Mouse (Mus musculus) kidney, adult 9 months (tissue): Measurements from ENCODE around the gene Tbxas1.

Source experiments
- DNase-seq: peaks from one replicate; pipeline ENCODE4 v3.0.0; 2022

Gene Tbxas1

GRCm38 (mm10) chr6:38923870-38924817 is 48.9 kb downstream of the Tbxas1 start:
- DNase-seq: no peak

GRCm38 (mm10) chr6:38925719-38926118 is 50.5 kb downstream of the Tbxas1 start:
- no peak for DNase-seq

- no peak for DNase-seq
Observed at GRCm38 (mm10) chr6:38926135-38926962, 51.1 kb downstream of the Tbxas1 start.

GRCm38 (mm10) chr6:38926963-38927361 is 51.8 kb downstream of the Tbxas1 start:
- DNase-seq: no peak

GRCm38 (mm10) chr6:38928489-38928888 is 53.3 kb downstream of the Tbxas1 start:
- DNase-seq: peak; percentile 40

GRCm38 (mm10) chr6:38936009-38936408 is 60.8 kb downstream of the Tbxas1 start:
- DNase-seq: no peak

- DNase-seq: no peak
Observed at GRCm38 (mm10) chr6:38938421-38938820, 63.2 kb downstream of the Tbxas1 start.

GRCm38 (mm10) chr6:38939096-38939495 is 63.9 kb downstream of the Tbxas1 start:
- no peak for DNase-seq

GRCm38 (mm10) chr6:38941016-38941415 is 65.8 kb downstream of the Tbxas1 start:
- peak; percentile 57 for DNase-seq

GRCm38 (mm10) chr6:38942771-38943170 is 67.6 kb downstream of the Tbxas1 start:
- DNase-seq: no peak

GRCm38 (mm10) chr6:38944392-38944791 is 69.2 kb downstream of the Tbxas1 start:
- DNase-seq: no peak

GRCm38 (mm10) chr6:38944826-38945225 is 69.6 kb downstream of the Tbxas1 start:
- peak; percentile 61 for DNase-seq

- DNase-seq: no peak
Observed at GRCm38 (mm10) chr6:38945681-38946080, 70.5 kb downstream of the Tbxas1 start.

GRCm38 (mm10) chr6:38947282-38947681 is 72.1 kb downstream of the Tbxas1 start:
- peak; percentile 46 for DNase-seq

GRCm38 (mm10) chr6:38949683-38950161 is 74.5 kb downstream of the Tbxas1 start:
- peak; percentile 58 for DNase-seq

- DNase-seq: no peak
Observed at GRCm38 (mm10) chr6:38950341-38950740, 75.1 kb downstream of the Tbxas1 start.

- no peak for DNase-seq
Observed at GRCm38 (mm10) chr6:38950838-38951237, 75.6 kb downstream of the Tbxas1 start.

- no peak for DNase-seq
Observed at GRCm38 (mm10) chr6:38956641-38957040, 81.4 kb downstream of the Tbxas1 start.

GRCm38 (mm10) chr6:38957246-38957645 is 82.0 kb downstream of the Tbxas1 start:
- no peak for DNase-seq

GRCm38 (mm10) chr6:38959502-38959901 is 84.3 kb downstream of the Tbxas1 start:
- DNase-seq: peak; percentile 76

GRCm38 (mm10) chr6:38960367-38960766 is 85.2 kb downstream of the Tbxas1 start:
- DNase-seq: no peak

- DNase-seq: no peak
Observed at GRCm38 (mm10) chr6:38960791-38961426, 85.7 kb downstream of the Tbxas1 start.
